Mouse (Mus musculus) liver, embryonic 14.5 days (tissue): ENCODE data around the gene Ago4.

Source experiments
- CTCF ChIP-seq: IDR thresholded peaks from 2 replicates; pipeline ENCODE4 v1.5.1; 2016; ENCODE audit warnings: antibody characterized with exemption, low read depth, control low read depth
- EP300 ChIP-seq: IDR thresholded peaks from 2 replicates; pipeline ENCODE4 v1.6.1; 2016; ENCODE audit warnings: antibody characterized with exemption, low read depth

GRCm38 (mm10) chr4:126556809-126557711, 23.8 kb upstream of the Ago4 start, which contains the start of gene Clspn:
- no peak for TF ChIP-seq CTCF
- no peak for TF ChIP-seq EP300
